Mouse (Mus musculus): ENCODE measurements around the gene Mafk. TPM values are rescaled to one million over a fixed set of nuclear protein-coding genes. Genes with fewer than 3 reads are reported as not detected.

Mafk gene
- polyA plus RNA-seq, 1 experiment from 2014 or later: 19.4 TPM

GRCm38 (mm10) chr5:139821466-139822459 lies 30.4 kb downstream of the Mafk start:
- no peak for TF ChIP-seq EP300 (optimal IDR thresholded peaks at IDR 0.05)
- TF ChIP-seq CTCF (IDR thresholded peaks at IDR 0.05; ENCODE audit: low read depth): no peak
- Histone ChIP-seq H3K9ac (ENCODE audit: low read length) (no peak overlapping the region; the same call in 1 of the 2 replicates), H3K27me3 (ENCODE audit: control insufficient read depth, insufficient read depth, low read length) (no peaks in the 10 kb centered on the region), H3K36me3 (ENCODE audit: control insufficient read depth, insufficient read depth, low read length) (peaks cover 8% of the 10 kb centered on the region; the same call in 1 of the 2 replicates), H3K4me2 (replicated peaks; ENCODE audit: low read depth) (no peak overlapping the region), H3K9me3 (ENCODE audit: control insufficient read depth, low read length) (no peaks in the 10 kb centered on the region), H3K4me1 (replicated peaks; ENCODE audit: control insufficient read depth, insufficient read depth) (peaks cover 3% of the 10 kb centered on the region), H3K27ac (replicated peaks) (peak overlapping the region; percentile 56), H3K4me3 (ENCODE audit: low read depth, low read length) (no peak overlapping the region)
- ATAC-seq (ENCODE audit: low FRiP score, low TSS enrichment) (peak; percentile 41), DNase-seq (ENCODE audit: low spot score) (peak; percentile 45)
- 56% methylated on average over 12 of the region's 12 CpGs for WGBS

- Histone ChIP-seq H3K27me3 (ENCODE audit: control insufficient read depth, insufficient read depth, low read length) (no peaks in the 10 kb centered on the region), H3K27ac (replicated peaks) (no peak overlapping the region), H3K36me3 (ENCODE audit: control insufficient read depth, insufficient read depth, low read length) (peaks cover 8% of the 10 kb centered on the region; the same call in 1 of the 2 replicates), H3K4me1 (replicated peaks; ENCODE audit: control insufficient read depth, insufficient read depth) (peaks cover 3% of the 10 kb centered on the region), H3K4me2 (replicated peaks; ENCODE audit: low read depth) (no peak overlapping the region), H3K9me3 (ENCODE audit: control insufficient read depth, low read length) (no peaks in the 10 kb centered on the region), H3K9ac (ENCODE audit: low read length) (no peak overlapping the region), H3K4me3 (ENCODE audit: low read depth, low read length) (no peak overlapping the region)
- TF ChIP-seq CTCF (IDR thresholded peaks at IDR 0.05; ENCODE audit: low read depth) (no peak), EP300 (optimal IDR thresholded peaks at IDR 0.05) (no peak)
- ATAC-seq (ENCODE audit: low FRiP score, low TSS enrichment) (no peak), DNase-seq (ENCODE audit: low spot score) (no peak)
- WGBS: 93% methylated on average over 10 of the region's 10 CpGs
Observed at GRCm38 (mm10) chr5:139824531-139824930, 33.2 kb downstream of the Mafk start.

GRCm38 (mm10) chr5:139825947-139826346 lies 34.6 kb downstream of the Mafk start:
- no peak for ATAC-seq (ENCODE audit: low FRiP score, low TSS enrichment)
- TF ChIP-seq EP300 (optimal IDR thresholded peaks at IDR 0.05) (no peak), CTCF (IDR thresholded peaks at IDR 0.05; ENCODE audit: low read depth) (no peak)
- no peak overlapping the region for H3K27ac ChIP-seq (replicated peaks)

GRCm38 (mm10) chr5:139826357-139827055 lies 35.2 kb downstream of the Mafk start, which contains the start of the genes Gm26938 and Psmg3:
Gene Gm26938, minus strand, starts transcription at chr5:139826407.
Gene Psmg3, minus strand, starts transcription at chr5:139826885.
- WGBS: under 1% methylated on average over 43 of the region's 43 CpGs
- Histone ChIP-seq H3K4me3 (ENCODE audit: low read depth, low read length) (peak within 1 kb of the TSS; percentile 80), H3K27me3 (ENCODE audit: control insufficient read depth, insufficient read depth, low read length) (no peaks in the 10 kb centered on the region), H3K36me3 (ENCODE audit: control insufficient read depth, insufficient read depth, low read length) (peaks cover 8% of the 10 kb centered on the region; the same call in 1 of the 2 replicates), H3K27ac (replicated peaks) (peak within 1 kb of the TSS; percentile 70), H3K9me3 (ENCODE audit: control insufficient read depth, low read length) (no peaks in the 10 kb centered on the region), H3K4me2 (replicated peaks; ENCODE audit: low read depth) (peak within 1 kb of the TSS; percentile 67), H3K4me1 (replicated peaks; ENCODE audit: control insufficient read depth, insufficient read depth) (peaks cover 3% of the 10 kb centered on the region), H3K9ac (ENCODE audit: low read length) (peak within 1 kb of the TSS; percentile 87)
- ATAC-seq (ENCODE audit: low FRiP score, low TSS enrichment) (peak; percentile 72), DNase-seq (ENCODE audit: low spot score) (peak; percentile 90)
- TF ChIP-seq CTCF (IDR thresholded peaks at IDR 0.05; ENCODE audit: low read depth) (no peak), EP300 (optimal IDR thresholded peaks at IDR 0.05) (no peak)

More at GRCm38 (mm10) chr5:139825947-139826346, 34.6 kb downstream of the Mafk start:
- Histone ChIP-seq H3K4me1 (replicated peaks; ENCODE audit: control insufficient read depth, insufficient read depth) (peaks cover 3% of the 10 kb centered on the region), H3K4me2 (replicated peaks; ENCODE audit: low read depth) (peak overlapping the region; percentile 67), H3K27me3 (ENCODE audit: control insufficient read depth, insufficient read depth, low read length) (no peaks in the 10 kb centered on the region), H3K9ac (ENCODE audit: low read length) (peak overlapping the region; percentile 87), H3K4me3 (ENCODE audit: low read depth, low read length) (peak overlapping the region; percentile 80), H3K36me3 (ENCODE audit: control insufficient read depth, insufficient read depth, low read length) (peaks cover 8% of the 10 kb centered on the region; the same call in 1 of the 2 replicates), H3K9me3 (ENCODE audit: control insufficient read depth, low read length) (no peaks in the 10 kb centered on the region)
- 41% methylated on average over 11 of the region's 11 CpGs for WGBS
- no peak for DNase-seq (ENCODE audit: low spot score)

GRCm38 (mm10) chr5:139827593-139827992 lies 36.3 kb downstream of the Mafk start:
- WGBS: 92% methylated on average over 1 of the region's 1 CpGs
- H3K27ac ChIP-seq (replicated peaks): no peak overlapping the region

More at GRCm38 (mm10) chr5:139827593-139827992, 36.3 kb downstream of the Mafk start:
- no peak for DNase-seq (ENCODE audit: low spot score)
- no peak overlapping the region for H3K4me3 ChIP-seq (ENCODE audit: low read depth, low read length)
- H3K36me3 ChIP-seq (ENCODE audit: control insufficient read depth, insufficient read depth, low read length): peaks cover 5% of the 10 kb centered on the region; the same call in 1 of the 2 replicates
- H3K9ac ChIP-seq (ENCODE audit: low read length): no peak overlapping the region
- ATAC-seq (ENCODE audit: low FRiP score, low TSS enrichment): no peak
- TF ChIP-seq CTCF (IDR thresholded peaks at IDR 0.05; ENCODE audit: low read depth) (peak; percentile 62), EP300 (optimal IDR thresholded peaks at IDR 0.05) (no peak)
- no peaks in the 10 kb centered on the region for H3K27me3 ChIP-seq (ENCODE audit: control insufficient read depth, insufficient read depth, low read length)
- H3K4me1 ChIP-seq (replicated peaks; ENCODE audit: control insufficient read depth, insufficient read depth): peaks cover 3% of the 10 kb centered on the region
- H3K4me2 ChIP-seq (replicated peaks; ENCODE audit: low read depth): no peak overlapping the region
- no peaks in the 10 kb centered on the region for H3K9me3 ChIP-seq (ENCODE audit: control insufficient read depth, low read length)

All from stomach, postnatal 0 days (tissue).